8 mouse cellular contexts compared by ENCODE assay signal in the genomic region with DNA sequence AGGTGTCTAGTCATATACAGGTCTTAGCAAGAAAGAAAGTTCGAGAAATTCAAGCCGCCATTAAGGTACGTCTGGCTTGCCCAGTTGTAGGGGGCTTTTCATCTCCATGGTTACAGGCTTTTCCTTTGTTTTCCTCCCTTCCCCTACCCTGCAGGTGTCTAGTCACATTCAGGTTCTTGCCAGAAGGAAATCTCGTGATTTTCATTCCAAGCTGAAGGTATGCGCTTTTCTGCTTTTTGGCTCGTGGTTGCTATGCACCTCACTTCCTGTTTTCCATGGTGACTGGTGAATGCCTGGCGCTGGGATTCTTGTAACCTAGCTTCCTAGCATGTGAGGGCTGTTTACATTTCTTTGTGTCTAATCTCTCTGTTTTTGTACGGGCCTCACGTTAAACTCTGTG.
DNase-seq lines count a peak whose midpoint lies in the region; ATAC-seq and TF ChIP-seq lines count a peak whose summit lies in the region.

No protein-coding gene starts in this region.

- intact Hi-C loops in left cerebral cortex, postnatal 36 days (cut with DNase I) = no loop called here

- H3K27ac ChIP-seq in neural tube, embryonic 15.5 days (replicated peaks) = peak overlapping the region; percentile 75
- H3K27ac ChIP-seq in thymus, adult 2 months (ENCODE audit: control insufficient read depth, insufficient read depth, low read length) = no peak overlapping the region

- no peak for TF ChIP-seq POLR2A in thymus, adult 2 months (IDR thresholded peaks at IDR 0.05; ENCODE audit: control insufficient read depth, extremely low read depth, insufficient read depth, low read length, poor library complexity)

- H3K27me3 ChIP-seq in neural tube, embryonic 15.5 days (replicated peaks) = no peaks in the 10 kb centered on the region
- no peaks in the 10 kb centered on the region for H3K27me3 ChIP-seq in thymus, adult 2 months (ENCODE audit: control insufficient read depth, insufficient read depth, low read length)

- H3K4me3 ChIP-seq in neural tube, embryonic 15.5 days (replicated peaks) = peak overlapping the region; percentile 26
- no peak overlapping the region for H3K4me3 ChIP-seq in thymus, adult 2 months (ENCODE audit: control insufficient read depth, insufficient read depth, low read length)

- no peak for TF ChIP-seq CTCF in thymus, adult 2 months (IDR thresholded peaks at IDR 0.05; ENCODE audit: borderline replicate concordance, control insufficient read depth, extremely low read depth, insufficient read depth, low read length, poor library complexity)

- no peaks in the 10 kb centered on the region for H3K9me3 ChIP-seq in neural tube, embryonic 15.5 days (replicated peaks)

- H3K4me1 ChIP-seq in neural tube, embryonic 15.5 days = peaks cover 30% of the 10 kb centered on the region
- H3K4me1 ChIP-seq in thymus, adult 2 months (replicated peaks; ENCODE audit: control insufficient read depth, insufficient read depth, low read length) = no peaks in the 10 kb centered on the region

- peak; percentile 79 for ATAC-seq in neural tube, embryonic 15.5 days (ENCODE audit: low FRiP score)

- 7% methylated on average over 9 of the region's 9 CpGs for WGBS in neural tube, embryonic 15.5 days
- 21% methylated on average over 9 of the region's 9 CpGs for WGBS in thymus, adult 2 months

- peak overlapping the region; percentile 53 for H3K4me2 ChIP-seq in neural tube, embryonic 15.5 days

- H3K36me3 ChIP-seq in neural tube, embryonic 15.5 days = no peaks in the 10 kb centered on the region
- no peaks in the 10 kb centered on the region for H3K36me3 ChIP-seq in thymus, adult 2 months (ENCODE audit: control insufficient read depth, insufficient read depth, low read length)

- DNase-seq in cerebellum, postnatal 14 days = peak; percentile 48 to 61
- no peak for DNase-seq in cerebellum, adult 18-20 months
- peak; percentile 37 for DNase-seq in ovary, adult 18-20 months (ENCODE audit: low spot score)
- DNase-seq in ovary, postnatal 14 days (ENCODE audit: low spot score) = no peak
- DNase-seq in left cerebral cortex, postnatal 36 days (ENCODE audit: low spot score in 2 of 2) = peak; percentile 29 to 50
- DNase-seq in thymus, adult 2 months = no peak
- DNase-seq in Muller cell, postnatal 12 days (ENCODE audit: inconsistent ontology term) = no peak

- H3K9ac ChIP-seq in neural tube, embryonic 15.5 days (replicated peaks) = no peak overlapping the region

Comparison
In these comparisons a context has a peak if more than half of its experiments do, and no peak if none do; other contexts are left out.
1. DNase-seq: peak in cerebellum, postnatal 14 days (2 of 2), ovary, adult 18-20 months (single experiment) and left cerebral cortex, postnatal 36 days (2 of 2); none in cerebellum, adult 18-20 months (0 of 2), ovary, postnatal 14 days (single experiment), thymus, adult 2 months (single experiment) and Muller cell, postnatal 12 days (single experiment).